Comparison of ENCODE assay signal across 18 mouse cellular contexts in the genomic region with DNA sequence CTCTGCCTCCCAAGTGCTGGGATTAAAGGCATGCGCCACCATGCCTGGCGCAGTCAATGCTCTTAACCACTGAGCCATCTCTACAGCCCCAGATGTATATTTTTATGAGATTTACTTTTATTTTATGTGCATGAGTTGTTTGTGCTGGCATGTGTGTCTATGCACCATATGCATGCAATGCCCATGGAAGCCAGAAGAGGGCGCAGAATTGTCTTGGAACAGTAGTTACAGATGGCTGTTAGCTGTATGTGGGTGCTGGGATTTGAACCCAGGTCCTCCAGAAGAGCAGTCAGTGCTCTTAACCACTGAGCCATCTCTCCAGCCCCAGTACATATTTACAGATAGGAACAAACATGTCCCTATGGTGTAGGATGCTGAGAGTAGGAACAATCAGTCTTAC. TPM values are rescaled to one million over a fixed set of nuclear protein-coding genes. Genes with fewer than 3 reads are reported as not detected.
DNase-seq lines count a peak whose midpoint lies in the region; ATAC-seq lines count a peak whose summit lies in the region.
"Had no signal": no experiment of that assay in that cellular context is flagged by ENCODE, and none has a peak within 500 bp of the region (broad histone marks: within the 10 kb centered on the region; RNA-seq: fewer than 3 reads in every experiment).

No protein-coding gene starts in this region.

- no peaks in the 10 kb centered on the region for H3K27me3 ChIP-seq in hindbrain, embryonic 16.5 days (replicated peaks; ENCODE audit: control insufficient read depth, insufficient read depth, low read length)
- H3K27me3 ChIP-seq: embryonic facial prominence, embryonic 13.5 days; neural tube, embryonic 13.5 days; stomach, embryonic 15.5 days had no signal

- H3K4me2 ChIP-seq in hindbrain, embryonic 16.5 days (ENCODE audit: low read length): no peak overlapping the region
- H3K4me2 ChIP-seq: embryonic facial prominence, embryonic 13.5 days; midbrain, embryonic 13.5 days; neural tube, embryonic 13.5 days; stomach, embryonic 15.5 days had no signal

- H3K9ac ChIP-seq in hindbrain, embryonic 16.5 days (ENCODE audit: low read depth, low read length): no peak overlapping the region
- H3K9ac ChIP-seq: embryonic facial prominence, embryonic 13.5 days; midbrain, embryonic 13.5 days; neural tube, embryonic 13.5 days; stomach, embryonic 15.5 days had no signal

- intact Hi-C loops in heart, postnatal 14 days (cut with DNase I): no loop called here

- H3K9me3 ChIP-seq in hindbrain, embryonic 16.5 days (ENCODE audit: control insufficient read depth, low read length): no peaks in the 10 kb centered on the region
- H3K9me3 ChIP-seq: embryonic facial prominence, embryonic 13.5 days; hindbrain, embryonic 10.5 days; midbrain, embryonic 13.5 days; neural tube, embryonic 13.5 days; stomach, embryonic 15.5 days had no signal

- no peaks in the 10 kb centered on the region for H3K36me3 ChIP-seq in hindbrain, embryonic 16.5 days (ENCODE audit: control insufficient read depth, insufficient read depth, low read length)
- H3K36me3 ChIP-seq: embryonic facial prominence, embryonic 13.5 days; hindbrain, embryonic 10.5 days; midbrain, embryonic 13.5 days; neural tube, embryonic 13.5 days; stomach, embryonic 15.5 days had no signal

- H3K4me1 ChIP-seq in hindbrain, embryonic 16.5 days (ENCODE audit: control insufficient read depth, insufficient read depth, low read depth, low read length): no peaks in the 10 kb centered on the region
- H3K4me1 ChIP-seq: embryonic facial prominence, embryonic 13.5 days; hindbrain, embryonic 10.5 days; midbrain, embryonic 13.5 days; neural tube, embryonic 13.5 days; stomach, embryonic 15.5 days had no signal

- no peak overlapping the region for H3K4me3 ChIP-seq in hindbrain, embryonic 16.5 days (ENCODE audit: low read length)
- H3K4me3 ChIP-seq: embryonic facial prominence, embryonic 13.5 days; hindbrain, embryonic 10.5 days; midbrain, embryonic 13.5 days; neural tube, embryonic 13.5 days; stomach, embryonic 15.5 days had no signal

- 78% methylated on average over 3 of the region's 3 CpGs for WGBS in hindbrain, embryonic 16.5 days

- ATAC-seq in hindbrain, embryonic 16.5 days: no peak
- ATAC-seq: midbrain, embryonic 13.5 days had no signal

- H3K27ac ChIP-seq in hindbrain, embryonic 16.5 days (ENCODE audit: low read depth, low read length): no peak overlapping the region
- H3K27ac ChIP-seq: embryonic facial prominence, embryonic 13.5 days; hindbrain, embryonic 10.5 days; midbrain, embryonic 13.5 days; neural tube, embryonic 13.5 days; stomach, embryonic 15.5 days had no signal

- DNase-seq in heart, adult 11 months: peak; percentile 50
- no peak for DNase-seq in heart, postnatal 14 days
- DNase-seq in lung, postnatal 10 days: peak; percentile 6
- DNase-seq in lung, postnatal 4 days: no peak
- DNase-seq in R1 (ENCODE audit: low read depth, low spot score): peak; percentile 77
- DNase-seq in thymus, postnatal 25 days: peak; percentile 21
- DNase-seq in frontal cortex, postnatal 25 days (ENCODE audit: low spot score in 2 of 2): no peak
- DNase-seq: adrenal gland, postnatal 10 days; cerebellum, adult 8-10 months; kidney, postnatal 10 days; lung, adult 18-20 months; right cerebral cortex, postnatal 14 days had no signal

RNA-seq across cellular contexts. Expression of a gene that starts 3.8 kb away (rescaled TPM):
- total RNA-seq in heart, postnatal 14 days (2021): under 1 TPM in 1 of 2 experiments, not detected in 1; 0.48 TPM
- polyA plus RNA-seq in hindbrain, embryonic 16.5 days (2015; fragmentation: Nextera tagmentation; extraction: Ambion mirVana): not detected in 2 replicates
- total RNA-seq: adrenal gland, postnatal 10 days had no signal
- polyA plus RNA-seq: midbrain, embryonic 13.5 days had no signal

RNA-seq across cellular contexts. Expression of a gene that starts 24.2 kb away (rescaled TPM):
- total RNA-seq in heart, postnatal 14 days (2021): not detected
- polyA plus RNA-seq in hindbrain, embryonic 16.5 days (2015; fragmentation: Nextera tagmentation; extraction: Ambion mirVana): not detected in 2 replicates
- total RNA-seq: adrenal gland, postnatal 10 days had no signal
- polyA plus RNA-seq: embryonic facial prominence, embryonic 13.5 days; midbrain, embryonic 13.5 days; stomach, embryonic 15.5 days had no signal

Comparison
In these comparisons a context has a peak if more than half of its experiments do, and no peak if none do; other contexts are left out.
1. DNase-seq: peak in heart, adult 11 months (single experiment), lung, postnatal 10 days (single experiment), R1 (single experiment) and thymus, postnatal 25 days (single experiment); none in heart, postnatal 14 days (0 of 2), lung, postnatal 4 days (0 of 2) and frontal cortex, postnatal 25 days (0 of 2).